Mouse (Mus musculus): ENCODE measurements around the gene Gpr155.

DNA sequence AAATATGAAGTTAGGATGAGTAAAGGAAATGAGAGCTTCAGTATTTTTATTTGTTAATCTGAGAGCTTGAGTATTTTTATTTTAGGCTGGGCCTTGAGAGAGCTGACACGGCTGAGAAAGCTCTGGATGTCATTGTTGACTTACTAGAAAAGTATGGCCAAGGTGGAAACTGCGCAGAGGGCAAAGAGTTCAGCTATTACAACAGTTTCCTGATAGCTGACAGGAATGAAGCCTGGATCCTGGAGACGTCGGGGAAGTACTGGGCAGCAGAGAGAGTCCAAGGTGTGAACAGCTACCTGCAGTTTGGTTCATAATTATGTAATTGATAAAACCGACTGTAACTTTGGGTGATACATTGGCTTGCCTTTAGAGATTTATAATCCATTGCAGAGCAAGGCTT, 67.2 kb downstream of the Gpr155 start:
- TF ChIP-seq CTCF (IDR thresholded peaks at IDR 0.05; ENCODE audit: control insufficient read depth, insufficient read depth, insufficient replicate concordance, low read depth, low read length): no peak
- TF ChIP-seq POLR2A (IDR thresholded peaks at IDR 0.05; ENCODE audit: control insufficient read depth, low read depth, low read length): no peak

Data from testis, adult 2 months (tissue).